Mouse (Mus musculus) right cerebral cortex, postnatal 14 days (tissue): ENCODE measurements around the gene Btbd11.
A peak's percentile ranks its signal among the peaks of the same experiment; 100 is the strongest.

ENCODE experiments used
- DNase-seq: peaks from one replicate; pipeline ENCODE4 v3.0.0; 2022

The Btbd11 gene

DNA sequence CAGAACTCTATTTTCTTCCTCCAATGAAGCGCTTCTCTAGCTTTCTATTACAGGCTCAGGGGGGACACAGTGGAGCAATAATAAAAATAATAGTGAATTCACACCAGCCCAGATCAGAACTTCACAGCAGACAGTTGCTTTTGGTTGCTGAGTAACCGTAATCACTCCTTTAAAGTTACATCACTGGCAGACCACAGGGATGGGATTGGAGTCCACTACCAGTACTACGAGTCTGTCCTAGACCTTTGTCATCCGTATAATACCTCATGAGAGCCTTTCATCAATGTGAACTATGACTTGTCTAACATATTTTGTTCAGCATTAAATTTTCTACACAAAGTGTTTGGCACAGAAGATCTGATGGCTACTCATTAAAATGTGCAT is 35.0 kb downstream of the Btbd11 start:
- no peak for DNase-seq

DNA sequence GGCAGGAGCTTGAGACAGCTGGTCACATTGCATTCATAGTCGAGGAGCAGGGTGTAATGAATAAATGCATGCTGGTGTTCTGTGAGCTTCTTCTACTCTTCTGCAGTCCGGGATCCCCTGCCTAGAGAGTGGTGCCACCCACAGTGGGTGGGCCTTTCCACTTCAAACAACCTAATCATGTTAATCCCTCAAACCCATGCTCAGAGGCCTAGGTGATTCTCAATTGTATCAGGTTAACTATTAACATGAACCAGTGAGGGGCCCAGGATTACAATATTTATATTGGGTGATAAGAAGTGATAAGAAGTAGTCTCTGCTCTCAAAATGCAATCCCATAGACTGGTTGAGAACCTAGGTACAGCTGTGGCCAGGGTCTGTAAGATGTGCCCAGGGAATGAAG is 39.1 kb downstream of the Btbd11 start:
- DNase-seq: no peak

DNA sequence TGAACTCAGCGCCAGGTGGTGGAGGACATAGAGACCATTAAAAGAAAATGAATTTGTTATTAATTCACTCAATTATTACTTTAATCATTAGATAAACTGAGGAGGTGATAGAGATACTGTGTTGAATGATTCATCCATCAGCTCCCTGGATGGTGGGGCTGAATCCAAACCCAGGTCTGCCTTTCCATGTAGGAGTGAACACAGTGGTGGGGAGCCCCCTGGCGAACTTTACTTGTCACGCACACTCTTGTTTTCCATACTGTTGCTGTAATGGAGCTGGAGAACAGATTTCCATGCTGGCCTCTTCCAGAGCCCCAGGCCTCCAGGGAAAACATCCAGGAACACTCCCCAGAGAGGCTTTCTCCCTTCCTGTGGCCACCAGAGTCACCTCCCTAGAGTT is 50.6 kb downstream of the Btbd11 start:
- DNase-seq: no peak

DNA sequence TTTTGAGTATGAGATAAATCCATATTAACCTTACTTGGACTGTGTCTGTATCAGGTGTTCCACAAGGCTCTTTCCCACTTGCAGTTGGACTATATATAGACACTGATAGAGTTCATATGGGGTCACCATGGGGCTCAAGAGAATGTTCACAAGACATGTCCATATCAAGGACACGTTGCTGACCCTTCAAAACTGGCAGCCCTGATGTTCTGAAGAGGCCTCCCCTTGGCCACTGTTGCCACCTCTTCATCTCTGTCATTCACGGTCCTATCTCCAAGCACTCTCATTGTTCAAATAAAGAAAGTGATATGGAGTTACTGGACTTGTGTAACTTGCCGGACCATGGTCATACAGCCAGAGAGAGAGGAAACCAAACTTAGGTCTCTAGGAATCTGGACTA is 56.8 kb downstream of the Btbd11 start:
- no peak for DNase-seq

DNA sequence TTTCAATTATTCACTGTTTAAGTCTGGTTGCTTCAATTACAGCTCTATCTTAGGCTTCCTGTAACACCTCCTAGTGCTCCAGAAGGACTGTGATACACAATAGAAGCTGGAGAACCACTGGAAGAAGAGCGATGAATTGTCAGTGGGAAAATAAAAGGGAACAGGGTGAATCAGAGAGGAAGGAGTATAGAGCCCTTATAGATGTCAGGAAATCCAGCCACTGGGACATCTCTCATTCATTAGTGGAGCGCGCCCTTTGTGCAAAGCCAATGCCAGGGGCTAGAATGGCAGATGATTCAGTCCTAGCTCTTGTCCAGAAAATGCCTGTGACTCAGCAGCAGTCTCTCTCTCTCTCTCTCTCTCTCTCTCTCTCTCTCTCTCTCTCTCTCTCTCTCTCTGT is 59.3 kb downstream of the Btbd11 start:
- no peak for DNase-seq

DNA sequence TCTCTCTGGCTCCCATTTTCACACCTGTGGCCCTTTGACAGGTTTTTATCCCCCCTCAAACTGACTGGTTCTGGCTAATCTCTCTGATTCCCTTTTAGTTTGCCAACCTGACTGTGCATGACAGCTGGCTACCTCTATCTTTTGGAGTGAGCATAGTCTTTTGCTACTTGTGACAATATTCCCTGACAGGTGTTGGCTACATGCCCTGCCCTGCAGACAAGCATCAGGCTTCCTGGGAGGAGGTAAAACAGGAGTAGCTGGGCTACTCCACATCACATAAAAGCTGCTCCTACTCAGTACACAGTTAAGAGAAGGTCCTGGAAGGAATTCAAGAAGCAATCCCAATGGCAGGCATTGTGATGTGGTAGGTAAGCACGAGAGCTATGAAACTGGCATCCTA is 60.1 kb downstream of the Btbd11 start:
- no peak for DNase-seq

DNA sequence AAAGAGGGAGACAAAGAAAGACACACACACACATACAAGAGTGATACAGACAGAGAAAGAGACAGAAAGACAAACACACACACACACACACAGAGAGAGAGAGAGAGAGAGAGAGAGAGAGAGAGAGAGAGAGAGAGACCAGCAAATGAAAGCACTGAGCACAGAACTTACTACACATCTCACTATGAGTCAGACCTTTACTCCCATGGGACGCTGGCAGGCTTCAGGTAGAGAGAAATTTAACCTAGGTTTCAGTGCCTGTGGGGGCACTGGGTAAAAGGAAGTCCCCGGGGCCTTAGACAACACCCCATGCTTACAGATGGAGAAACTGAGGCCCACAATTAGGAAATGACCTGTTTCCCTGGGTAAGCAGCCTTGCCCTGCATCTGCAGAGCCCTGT is 61.3 kb downstream of the Btbd11 start:
- no peak for DNase-seq

DNA sequence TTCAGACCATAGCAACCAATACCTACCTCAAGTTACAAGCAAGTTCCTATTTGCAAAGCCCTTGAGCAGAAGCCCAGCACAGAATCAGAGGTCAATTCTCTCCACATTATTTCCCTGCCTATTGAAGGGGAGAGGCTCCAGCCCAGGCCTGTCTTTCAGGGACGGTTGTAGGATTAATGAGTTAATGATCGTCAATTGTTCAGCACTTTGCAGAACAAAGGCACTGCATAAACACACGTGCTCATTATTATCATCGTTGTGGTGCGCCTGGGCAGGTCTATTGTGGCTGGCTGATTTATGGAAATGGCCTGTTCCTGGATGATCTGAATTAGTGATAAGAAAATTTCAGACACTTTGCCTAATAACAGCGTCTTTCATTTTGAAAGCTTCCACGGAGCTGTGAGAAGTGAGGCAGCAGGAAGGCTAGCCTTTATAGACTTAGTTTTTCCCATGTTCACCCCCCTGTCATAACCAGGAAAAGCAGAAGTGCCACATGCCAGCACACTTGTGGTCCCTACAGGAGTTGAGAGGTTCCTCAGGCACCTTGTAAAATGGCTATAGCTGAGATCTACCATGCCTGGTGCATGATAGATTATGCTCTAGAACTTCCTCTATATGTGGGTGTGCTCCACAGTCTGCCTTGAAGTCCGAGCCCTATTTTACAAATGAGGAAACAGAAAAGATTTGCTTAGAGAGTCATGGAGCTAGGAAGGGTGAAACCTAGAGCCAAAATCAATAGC is 65.2 kb downstream of the Btbd11 start:
- DNase-seq: no peak

DNA sequence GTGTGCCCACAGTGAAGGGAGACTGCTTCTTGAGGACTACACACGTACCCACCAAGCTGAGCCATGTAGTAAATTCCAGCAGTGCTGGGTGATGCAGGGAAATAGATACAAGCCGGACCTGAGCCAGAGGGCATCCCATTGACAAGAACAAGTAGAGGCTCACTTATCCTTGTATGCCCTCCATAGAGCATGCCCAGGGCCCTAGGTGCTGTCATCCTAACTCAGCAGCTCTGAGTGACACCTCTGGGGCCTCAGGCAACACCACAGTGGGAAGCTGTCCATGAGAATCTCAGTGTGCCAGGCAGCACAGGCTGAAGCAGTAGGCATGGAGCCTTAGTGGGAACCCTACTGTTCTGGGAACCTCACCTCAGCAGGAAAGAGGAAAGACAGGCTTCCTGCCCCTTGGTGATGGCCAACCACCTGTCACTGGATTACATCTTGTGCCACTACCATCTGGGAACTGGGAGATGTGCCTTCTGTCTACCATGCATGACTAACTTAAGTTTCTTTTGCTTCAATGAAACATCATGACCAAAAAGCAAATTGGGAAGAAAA is 66.7 kb downstream of the Btbd11 start:
- DNase-seq: no peak

DNA sequence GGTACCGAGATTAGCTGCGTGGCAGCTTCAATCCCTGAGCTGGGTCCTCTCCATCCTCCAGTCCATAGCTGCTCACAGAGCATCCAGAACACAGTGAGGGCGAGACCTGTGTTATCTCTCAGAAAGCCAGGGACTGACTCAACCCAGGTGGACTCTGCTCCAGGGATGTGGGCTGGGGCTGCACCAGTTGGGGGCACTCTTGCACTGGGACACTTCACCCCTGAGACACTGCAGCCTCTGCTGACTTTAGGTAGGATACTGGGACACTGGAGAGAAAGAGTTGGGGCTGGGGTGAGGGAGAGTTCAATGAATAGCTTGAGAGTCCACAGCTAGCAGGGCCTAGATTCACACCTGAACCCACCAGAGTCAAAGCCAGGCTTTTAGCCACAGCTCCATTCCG is 69.4 kb downstream of the Btbd11 start:
- DNase-seq: no peak

DNA sequence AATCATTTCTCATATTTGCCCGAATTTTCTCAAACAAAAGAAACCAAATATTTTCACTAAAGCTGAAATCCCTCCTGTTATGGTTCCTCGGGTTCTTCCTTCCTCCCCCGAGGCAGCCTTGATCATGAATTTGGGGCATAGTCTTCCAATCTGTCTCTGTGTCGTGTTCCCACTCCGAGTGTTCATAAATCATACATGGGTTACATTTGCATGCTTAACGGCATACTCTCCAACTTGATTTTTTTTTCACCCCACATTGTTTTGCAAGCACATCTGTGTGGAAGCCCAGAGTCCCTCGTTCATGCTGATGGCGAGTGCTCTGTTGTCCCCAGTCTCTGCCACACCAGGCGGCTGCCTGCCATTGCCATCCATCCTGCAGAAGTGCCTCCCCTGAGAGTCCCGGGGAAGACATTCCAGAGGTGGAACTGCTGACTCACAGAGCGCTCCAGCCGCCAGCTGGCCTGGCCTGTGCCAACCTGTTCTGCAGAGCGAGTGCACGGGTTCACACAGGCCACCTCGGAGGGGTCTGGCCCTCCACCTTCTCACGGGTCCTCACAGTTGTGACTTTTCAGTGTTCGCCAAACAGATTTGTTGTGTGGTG is 72.2 kb downstream of the Btbd11 start:
- peak; percentile 18 for DNase-seq

DNA sequence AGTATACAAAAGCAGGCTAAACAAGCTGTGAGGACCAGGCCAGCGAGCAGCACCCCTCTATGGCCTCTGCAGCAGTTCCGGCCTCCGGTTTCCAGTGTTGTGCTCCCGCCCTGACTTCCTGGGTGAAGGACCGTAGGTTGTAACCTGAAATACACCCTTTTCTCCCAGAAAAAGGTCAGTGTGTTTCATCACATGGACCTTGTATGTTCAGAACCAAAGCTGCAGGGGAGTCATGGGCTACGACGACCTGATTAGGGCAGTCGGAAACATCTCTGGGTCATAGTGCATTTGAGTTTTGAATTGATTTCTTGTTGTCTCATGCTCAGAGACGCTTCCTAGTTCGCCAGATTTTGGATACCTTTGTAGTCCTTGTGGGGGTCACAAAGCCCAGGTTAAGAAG is 74.1 kb downstream of the Btbd11 start:
- no peak for DNase-seq

DNA sequence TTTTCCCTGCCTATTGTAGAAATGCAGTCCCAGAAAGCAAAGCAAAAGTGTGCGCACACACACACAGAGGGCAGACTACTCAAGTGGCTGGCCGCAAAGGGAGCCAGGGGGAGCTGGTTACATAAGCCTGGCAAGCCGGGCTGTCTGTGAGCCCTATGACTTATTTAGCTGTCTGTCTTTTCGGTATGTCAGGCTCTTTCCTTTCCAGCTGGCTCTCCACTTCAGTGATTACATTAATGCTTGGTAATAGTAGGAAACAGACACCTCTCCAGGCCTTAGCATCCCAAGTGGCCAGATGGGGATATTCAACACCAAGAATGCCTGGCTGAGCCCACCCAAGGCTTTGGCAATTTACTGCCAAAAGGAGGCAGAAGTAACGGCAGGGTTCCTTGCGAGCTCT is 77.5 kb downstream of the Btbd11 start:
- no peak for DNase-seq

DNA sequence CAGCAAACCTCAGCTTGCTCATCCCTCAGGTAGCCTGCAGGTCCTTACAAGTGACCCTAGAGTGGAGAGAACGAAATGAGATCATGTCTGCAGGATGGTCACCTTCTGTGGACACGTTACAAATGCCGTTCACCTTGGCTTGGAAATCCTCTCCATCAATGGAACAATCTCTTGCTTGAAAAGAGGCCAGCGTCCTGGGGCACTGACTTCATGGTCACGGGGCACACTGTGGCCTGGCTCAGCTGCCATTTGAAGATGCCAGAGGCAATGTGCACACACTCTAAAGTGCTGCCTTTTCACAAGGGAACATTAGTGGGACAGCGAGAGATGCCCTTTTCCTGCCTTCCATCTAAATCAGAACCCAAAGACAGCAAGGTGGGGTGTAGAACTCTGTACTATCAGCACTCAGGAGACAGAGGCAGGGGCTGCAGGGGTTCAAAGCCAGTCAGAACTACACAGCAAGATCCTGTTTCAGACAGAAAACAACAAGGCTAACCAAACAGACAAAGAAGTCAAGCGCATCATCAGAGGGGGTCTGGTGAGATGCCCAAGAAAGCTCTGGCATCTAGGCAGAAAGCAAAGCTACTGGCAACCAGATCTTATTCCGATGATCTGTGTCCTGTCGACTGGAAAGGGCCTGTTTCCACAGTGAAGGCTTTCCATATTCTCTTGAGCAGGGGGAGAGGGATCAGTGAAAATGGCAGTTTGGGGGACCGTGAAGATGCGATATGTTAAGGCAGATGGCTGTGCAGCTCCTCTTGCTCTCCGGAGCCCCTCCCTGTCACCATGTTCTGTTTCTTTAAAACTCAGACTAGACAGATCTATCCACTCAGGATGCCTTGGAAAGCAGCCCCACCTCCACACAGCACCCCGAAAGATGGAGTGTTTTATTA is 79.1 kb downstream of the Btbd11 start:
- DNase-seq: no peak

DNA sequence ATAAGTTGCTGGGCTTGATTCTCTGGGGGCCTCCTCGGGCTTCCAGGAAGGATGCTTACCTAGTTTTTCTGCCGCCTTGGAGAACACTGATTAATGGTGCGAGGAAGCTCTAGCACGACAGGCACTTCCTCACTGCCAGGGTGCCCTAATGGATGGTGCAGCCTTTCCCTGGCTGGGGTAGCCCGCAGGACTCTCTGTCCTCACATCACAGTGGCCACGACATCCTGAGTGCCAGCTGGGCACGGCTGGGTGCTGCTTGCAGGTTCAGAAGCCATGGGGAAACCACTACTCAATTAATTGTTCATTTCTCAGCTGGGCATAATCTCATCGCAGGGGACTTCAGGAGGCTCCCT is 79.8 kb downstream of the Btbd11 start:
- DNase-seq: no peak

DNA sequence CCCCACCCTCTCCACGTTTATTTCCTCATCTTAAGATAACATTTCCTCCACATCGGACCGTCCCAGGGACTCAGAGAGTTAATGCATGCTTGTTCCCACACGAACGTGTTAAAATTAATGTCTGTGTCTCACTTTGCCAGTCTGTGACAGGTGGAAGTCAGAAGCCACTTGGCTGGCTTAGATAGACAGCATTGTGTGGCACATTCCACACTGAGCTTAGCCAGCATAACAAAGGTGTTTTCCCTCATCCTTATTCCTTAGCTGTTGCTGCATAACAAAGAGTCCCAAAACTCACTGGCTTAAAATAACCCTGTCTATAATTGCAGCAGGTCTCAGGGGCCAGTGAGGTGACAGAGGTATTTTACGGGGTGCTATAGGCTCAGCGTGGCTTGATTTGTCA is 80.8 kb downstream of the Btbd11 start:
- DNase-seq: no peak

DNA sequence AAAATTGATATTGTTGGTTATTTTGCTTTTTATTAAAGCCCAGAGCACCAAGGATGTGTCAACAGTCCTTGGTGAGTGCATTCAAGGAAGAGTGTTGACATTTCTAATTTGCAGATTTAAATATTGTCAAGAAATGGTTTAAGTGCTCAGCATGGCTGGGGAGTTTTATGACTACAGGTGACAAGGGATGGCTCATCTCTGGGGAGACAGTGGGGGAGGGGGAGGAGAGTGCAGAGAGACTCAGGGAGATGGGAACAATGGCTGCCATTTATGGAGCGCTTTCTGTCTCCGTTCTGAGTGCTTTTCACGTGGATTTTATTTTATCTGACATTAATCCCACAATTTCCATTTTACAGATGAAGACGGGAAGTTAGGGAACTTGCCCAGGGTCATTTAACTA is 81.9 kb downstream of the Btbd11 start:
- no peak for DNase-seq

DNA sequence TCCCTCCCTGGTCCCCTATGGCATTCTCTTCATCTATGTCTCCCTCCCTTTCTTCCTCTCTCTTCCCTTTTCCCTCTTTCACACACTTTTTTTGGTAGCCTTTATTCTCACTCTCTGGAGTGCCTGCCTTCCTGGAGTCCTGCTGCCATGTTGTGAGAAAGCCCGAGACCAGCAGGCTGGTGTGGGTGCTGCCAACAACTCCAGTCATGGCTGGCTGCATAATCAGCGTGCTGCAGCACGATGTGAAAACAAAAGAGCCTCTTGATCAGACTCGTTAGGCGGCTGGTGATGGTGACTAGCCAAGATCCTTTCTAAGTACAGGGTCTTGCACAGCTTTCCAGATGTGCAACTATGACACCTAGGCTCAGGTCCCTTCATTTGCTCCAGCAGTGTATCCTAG is 82.7 kb downstream of the Btbd11 start:
- no peak for DNase-seq

DNA sequence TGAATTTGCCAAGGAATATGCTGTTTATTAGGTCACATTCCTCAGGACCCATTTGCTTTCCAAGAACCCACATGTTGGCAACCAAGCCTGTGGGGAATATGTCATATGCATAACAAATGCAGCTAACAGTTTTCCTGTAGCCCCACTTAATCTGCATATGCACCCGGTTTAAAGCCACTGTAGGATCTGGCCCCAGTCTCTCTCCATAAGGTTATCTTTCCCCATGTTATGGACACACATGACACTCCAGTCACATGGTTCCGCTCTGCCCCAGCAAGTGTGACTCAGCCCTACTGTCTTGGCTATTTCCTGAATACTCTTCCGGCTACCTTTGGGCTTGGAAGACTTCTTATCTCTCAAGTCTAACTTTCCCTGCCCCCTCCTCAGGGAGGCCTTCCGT is 86.7 kb downstream of the Btbd11 start:
- no peak for DNase-seq

DNA sequence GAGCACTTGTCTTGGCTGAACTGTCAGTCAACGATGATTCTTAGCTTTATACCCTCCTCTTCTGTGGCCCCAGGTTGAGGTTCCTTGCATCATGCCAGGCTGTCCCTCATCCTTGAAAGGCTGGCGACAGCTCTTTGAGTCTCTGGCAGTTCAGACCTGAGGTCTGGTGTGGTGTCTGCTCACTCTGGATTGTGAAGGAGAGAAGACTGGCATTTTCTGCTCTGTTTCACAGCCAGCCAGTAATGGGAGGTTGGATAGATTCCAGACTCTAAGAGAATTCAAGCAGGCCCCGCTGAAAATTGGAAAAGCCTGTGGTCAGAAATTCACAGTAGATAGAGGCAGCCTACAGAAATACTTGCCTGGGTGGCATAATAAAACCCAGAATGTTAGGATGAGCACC is 87.3 kb downstream of the Btbd11 start:
- DNase-seq: no peak

DNA sequence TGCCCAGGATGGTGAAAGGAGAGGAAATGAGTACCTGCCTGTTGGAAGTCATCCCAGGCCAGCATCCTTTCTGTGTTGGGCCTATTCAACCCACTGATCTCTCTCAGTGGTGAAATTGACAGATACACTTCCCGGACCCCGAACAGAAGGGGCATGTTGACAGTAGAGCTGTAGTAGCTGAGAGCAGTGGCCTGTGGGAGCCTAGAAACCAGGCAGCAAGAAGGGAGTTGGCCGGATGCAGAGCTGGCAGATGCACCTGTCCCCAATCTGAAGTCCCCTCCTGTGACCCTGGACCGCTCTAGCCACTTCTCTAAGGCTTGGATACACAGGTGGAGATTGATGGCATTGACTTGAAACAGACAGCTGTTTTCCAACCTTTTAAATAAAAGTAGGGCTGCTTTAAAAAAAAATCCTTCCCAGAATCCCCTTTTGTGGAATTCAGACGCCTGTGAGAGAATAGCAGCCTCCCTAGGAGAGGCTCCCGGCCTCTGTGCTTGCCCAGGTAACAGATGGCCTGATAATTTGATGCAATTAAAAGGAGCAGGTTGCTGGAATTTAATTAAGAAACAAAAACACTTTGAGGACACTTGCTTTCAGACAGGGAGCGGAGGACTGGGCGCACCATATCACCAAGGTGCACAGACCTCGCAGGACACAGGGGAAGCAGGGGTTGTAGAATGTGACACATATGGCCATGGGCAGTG is 89.2 kb downstream of the Btbd11 start:
- DNase-seq: no peak

DNA sequence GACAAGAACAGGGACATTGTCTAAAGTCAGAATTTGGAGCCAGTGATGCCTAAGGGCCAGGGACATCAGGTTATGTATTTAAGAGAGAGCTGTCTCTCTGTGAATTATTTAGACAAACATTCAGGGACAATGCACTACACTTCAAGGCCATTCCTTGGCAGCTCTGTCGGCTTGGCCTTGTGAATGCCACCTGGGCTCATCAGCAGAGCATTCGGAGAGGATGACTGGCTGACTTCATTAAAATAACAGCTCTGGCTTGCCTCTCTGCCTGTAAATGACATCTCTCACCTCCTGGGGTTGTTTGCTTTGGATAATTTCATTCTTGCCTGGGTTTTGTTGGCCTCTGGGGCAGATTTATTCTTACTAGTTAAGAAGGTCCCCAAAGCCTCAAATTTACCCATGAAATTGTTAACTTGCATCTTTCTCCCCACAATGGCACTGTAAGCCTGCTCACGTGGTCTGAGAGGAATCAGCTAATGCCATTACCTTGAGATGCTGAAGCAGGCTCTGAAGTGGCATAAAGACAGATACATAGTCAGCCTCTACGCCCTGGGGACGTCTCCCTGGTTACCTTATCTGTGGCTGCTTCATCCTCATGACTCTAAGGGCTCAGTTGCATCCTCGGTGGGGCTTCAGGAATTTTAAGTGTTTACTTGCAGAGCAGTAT is 93.5 kb downstream of the Btbd11 start:
- no peak for DNase-seq

DNA sequence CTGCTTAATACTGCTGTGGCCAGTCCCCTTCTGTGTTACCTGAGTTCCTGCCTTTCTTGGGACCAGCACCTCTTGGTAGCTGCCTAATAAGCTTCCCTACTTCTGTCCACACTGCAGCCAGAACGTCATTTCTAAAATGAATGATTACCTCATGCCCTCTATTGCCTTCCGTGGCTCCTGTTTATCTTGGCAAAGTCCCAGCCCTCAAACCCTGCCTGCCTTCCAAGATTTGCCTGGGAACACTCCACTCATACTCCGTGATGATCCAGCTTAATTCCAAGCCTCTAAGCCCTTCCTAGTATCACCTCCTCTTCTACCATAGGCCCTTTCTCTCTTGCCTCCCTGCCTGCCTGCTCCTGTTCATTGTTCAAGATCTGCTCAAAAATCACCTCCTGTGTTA is 94.5 kb downstream of the Btbd11 start:
- no peak for DNase-seq
